Mouse (Mus musculus) kidney, adult 2 months (tissue): ENCODE results near the gene Gm36176. TPM values are rescaled to one million over a fixed set of nuclear protein-coding genes. Genes with fewer than 3 reads are reported as not detected.

ENCODE experiments used
- DNase-seq: peaks from one replicate; pipeline ENCODE4 v3.0.0; 2021
- H3K27ac ChIP-seq: fragments of 200-500 bp; 2 replicates; pipeline ENCODE4 v1.5.1; 2012; ENCODE audit warnings: low read depth, low read length, control low read depth, inconsistent platforms; ENCODE audit not compliant: insufficient read depth
- H3K27me3 ChIP-seq: fragments of 200-500 bp; replicated peaks from 2 replicates; pipeline ENCODE4 v1.6.1; 2012; ENCODE audit warnings: mild to moderate bottlenecking, moderate library complexity, low read length, inconsistent platforms; ENCODE audit not compliant: control insufficient read depth, insufficient read depth
- H3K36me3 ChIP-seq: fragments of 200-500 bp; 2 replicates; pipeline ENCODE4 v1.6.1; 2012; ENCODE audit warnings: mild to moderate bottlenecking, moderate library complexity, low read length, inconsistent platforms; ENCODE audit not compliant: control insufficient read depth, insufficient read depth
- H3K4me1 ChIP-seq: fragments of 200-500 bp; 2 replicates; pipeline ENCODE4 v1.6.1; 2011; ENCODE audit warnings: low read length; ENCODE audit not compliant: control insufficient read depth, insufficient read depth
- H3K4me3 ChIP-seq: fragments of 200-500 bp; 2 replicates; pipeline ENCODE4 v1.5.1; 2011; ENCODE audit warnings: mild to moderate bottlenecking, low read depth, low read length, control low read depth; ENCODE audit not compliant: insufficient read depth
- CTCF ChIP-seq: fragments of 200-500 bp; conservative IDR thresholded peaks from 2 replicates; pipeline ENCODE4 v1.5.1; 2011; ENCODE audit warnings: low read depth, mild to moderate bottlenecking, control low read depth, low read length, moderate library complexity, mixed read lengths; ENCODE audit not compliant: insufficient read depth, insufficient read length
- POLR2A ChIP-seq: fragments of 200-500 bp; IDR thresholded peaks from one replicate; pipeline ENCODE4 v1.6.1; 2011; ENCODE audit warnings: low read depth, low read length, control low read depth
- WGBS: fragments of 180-500 bp; shearing (Covaris S2); methylation state at CpG from one replicate; pipeline ENCODE4 v1.1.7; 2018; 5-methylcytosine and 5-hydroxymethylcytosine counted together
- polyA plus RNA-seq: library from polyadenylated mRNA; depleted of rRNA; stranded (reverse); fragments of >200 nt; gene quantifications from 2 replicates; pipeline ENCODE4 v1.2.3, GENCODE M21; 2012

The Gm36176 gene
- polyA plus RNA-seq, 1 experiment: not detected

DNA sequence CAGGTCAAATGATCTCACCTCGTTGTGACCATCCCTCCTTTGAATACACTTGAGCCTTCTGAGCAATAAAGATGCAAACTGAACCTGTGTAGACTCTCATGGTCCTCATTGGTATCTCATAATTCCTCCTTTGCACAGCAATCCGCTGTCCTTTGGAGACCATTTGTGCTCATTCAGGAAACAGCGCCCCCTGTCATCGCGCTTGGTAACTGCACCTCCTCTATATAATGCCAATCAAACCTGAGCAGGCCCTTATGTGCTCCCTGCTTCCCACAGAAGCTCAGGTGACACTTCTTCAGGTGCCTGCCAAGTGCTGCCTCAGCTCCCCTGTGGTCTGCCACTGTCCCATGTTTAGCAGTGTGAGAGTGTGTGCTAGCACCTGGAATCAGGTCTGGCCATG lies 31.1 kb upstream of the Gm36176 start:
- Histone ChIP-seq H3K27ac (no peak overlapping the region), H3K4me3 (no peak overlapping the region), H3K36me3 (no peaks in the 10 kb centered on the region), H3K27me3 (no peaks in the 10 kb centered on the region), H3K4me1 (no peaks in the 10 kb centered on the region)
- TF ChIP-seq CTCF: peak; percentile 68
- no peak for TF ChIP-seq POLR2A
- 32% methylated on average over 5 of the region's 5 CpGs for WGBS
- peak; percentile 9 for DNase-seq

GRCm38 (mm10) chr10:77818523-77818922 lies 28.1 kb upstream of the Gm36176 start:
- TF ChIP-seq POLR2A (no peak), CTCF (no peak)
- no peak overlapping the region for H3K4me3 ChIP-seq
- no peak overlapping the region for H3K27ac ChIP-seq
- no peaks in the 10 kb centered on the region for H3K36me3 ChIP-seq
- no peaks in the 10 kb centered on the region for H3K4me1 ChIP-seq
- WGBS: 94% methylated on average over 4 of the region's 4 CpGs
- H3K27me3 ChIP-seq: no peaks in the 10 kb centered on the region
- no peak for DNase-seq

GRCm38 (mm10) chr10:77819203-77819602 lies 27.4 kb upstream of the Gm36176 start:
- Histone ChIP-seq H3K36me3 (no peaks in the 10 kb centered on the region), H3K4me1 (no peaks in the 10 kb centered on the region), H3K4me3 (no peak overlapping the region), H3K27me3 (no peaks in the 10 kb centered on the region), H3K27ac (no peak overlapping the region)
- no peak for TF ChIP-seq CTCF
- no peak for TF ChIP-seq POLR2A
- no peak for DNase-seq
- 50% methylated on average over 4 of the region's 4 CpGs for WGBS

GRCm38 (mm10) chr10:77826951-77827350 lies 19.7 kb upstream of the Gm36176 start, which contains the start of gene Krtap10-4:
TSS of gene Krtap10-4 (minus strand) at chr10:77827095.
- WGBS: 56% methylated on average over 6 of the region's 6 CpGs
- no peaks in the 10 kb centered on the region for H3K36me3 ChIP-seq
- H3K27me3 ChIP-seq: no peaks in the 10 kb centered on the region
- H3K4me3 ChIP-seq: no peak within 1 kb of the TSS
- H3K27ac ChIP-seq: no peak within 1 kb of the TSS
- no peaks in the 10 kb centered on the region for H3K4me1 ChIP-seq
- TF ChIP-seq POLR2A (no peak), CTCF (no peak)
- no peak for DNase-seq

DNA sequence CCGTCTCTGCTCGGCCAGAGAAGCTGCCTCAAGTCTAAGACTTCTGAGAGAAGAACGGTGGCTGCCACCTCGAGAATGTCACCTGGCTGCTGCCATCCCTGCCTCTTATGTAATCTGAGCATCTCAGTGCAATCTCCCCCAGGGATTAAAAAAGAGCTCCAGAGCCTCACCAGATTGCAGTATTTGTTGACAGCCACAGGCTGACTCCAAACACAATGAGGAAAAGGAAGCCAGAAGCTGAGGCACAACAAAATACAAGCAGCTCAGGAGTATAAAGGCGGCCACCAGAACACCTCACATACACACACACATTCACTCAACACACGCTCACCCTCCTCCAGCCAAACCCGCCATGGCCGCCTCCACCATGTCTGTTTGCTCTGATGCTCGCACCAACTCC lies 11.0 kb upstream of the Gm36176 start, which contains the start of gene Krtap10-10:
Gene Krtap10-10, plus strand, starts transcription at position 301 of the 400 bp plus-strand sequence.
- no peaks in the 10 kb centered on the region for H3K4me1 ChIP-seq
- H3K27ac ChIP-seq: no peak within 1 kb of the TSS
- H3K36me3 ChIP-seq: no peaks in the 10 kb centered on the region
- no peak within 1 kb of the TSS for H3K4me3 ChIP-seq
- no peak for DNase-seq
- TF ChIP-seq POLR2A (no peak), CTCF (no peak)
- no peaks in the 10 kb centered on the region for H3K27me3 ChIP-seq
- WGBS: 59% methylated on average over 9 of the region's 9 CpGs

GRCm38 (mm10) chr10:77839006-77839405 lies 7.6 kb upstream of the Gm36176 start:
- H3K4me1 ChIP-seq: no peaks in the 10 kb centered on the region

GRCm38 (mm10) chr10:77846961-77847360 lies 358 bp downstream of the Gm36176 start:
- no peaks in the 10 kb centered on the region for H3K36me3 ChIP-seq
- no peak for TF ChIP-seq CTCF
- TF ChIP-seq POLR2A: no peak
- WGBS: 37% methylated on average over 2 of the region's 2 CpGs

More at GRCm38 (mm10) chr10:77839006-77839405, 7.6 kb upstream of the Gm36176 start:
- no peak for DNase-seq
- H3K4me3 ChIP-seq: no peak overlapping the region
- 73% methylated on average over 6 of the region's 6 CpGs for WGBS
- TF ChIP-seq POLR2A (no peak), CTCF (no peak)
- H3K27ac ChIP-seq: no peak overlapping the region
- H3K27me3 ChIP-seq: no peaks in the 10 kb centered on the region
- no peaks in the 10 kb centered on the region for H3K36me3 ChIP-seq

GRCm38 (mm10) chr10:77847538-77847937 lies 935 bp downstream of the Gm36176 start:
- no peaks in the 10 kb centered on the region for H3K4me1 ChIP-seq
- no peaks in the 10 kb centered on the region for H3K36me3 ChIP-seq
- TF ChIP-seq POLR2A (no peak), CTCF (no peak)
- DNase-seq: no peak
- H3K27ac ChIP-seq: no peak overlapping the region
- H3K4me3 ChIP-seq: no peak overlapping the region
- H3K27me3 ChIP-seq: no peaks in the 10 kb centered on the region
- WGBS: 91% methylated on average over 2 of the region's 2 CpGs

More at GRCm38 (mm10) chr10:77846961-77847360, 358 bp downstream of the Gm36176 start:
- H3K27ac ChIP-seq: no peak overlapping the region
- H3K4me3 ChIP-seq: no peak overlapping the region
- DNase-seq: no peak
- no peaks in the 10 kb centered on the region for H3K27me3 ChIP-seq
- no peaks in the 10 kb centered on the region for H3K4me1 ChIP-seq
